Mouse (Mus musculus) liver, embryonic 12.5 days (tissue): ENCODE measurements around the gene Tmem164. TPM values are rescaled to one million over a fixed set of nuclear protein-coding genes. Genes with fewer than 3 reads are reported as not detected.

Source experiments
- ATAC-seq: fragments of 200-750 bp; cut with Nextera tagmentation; 2 replicates; pipeline ENCODE4 v1.8.0; 2017; ENCODE audit warnings: moderate number of reproducible peaks, mild to moderate bottlenecking, moderate library complexity
- H3K27ac ChIP-seq: fragments of 300-500 bp; sonication (generic); 2 replicates; pipeline ENCODE4 v1.5.1; 2016; ENCODE audit warnings: mild to moderate bottlenecking
- H3K27me3 ChIP-seq: fragments of 300-500 bp; sonication (generic); replicated peaks from 2 replicates; pipeline ENCODE4 v1.6.1; 2016; ENCODE audit warnings: mild to moderate bottlenecking, moderate library complexity
- H3K36me3 ChIP-seq: fragments of 300-500 bp; sonication (generic); 2 replicates; pipeline ENCODE4 v1.6.1; 2016; ENCODE audit warnings: mild to moderate bottlenecking, moderate library complexity
- H3K4me1 ChIP-seq: fragments of 300-500 bp; sonication (generic); 2 replicates; pipeline ENCODE4 v1.6.1; 2016
- H3K4me2 ChIP-seq: fragments of 300-500 bp; sonication (generic); 2 replicates; pipeline ENCODE4 v1.6.1; 2016; ENCODE audit warnings: mild to moderate bottlenecking, moderate library complexity
- H3K4me3 ChIP-seq: fragments of 300-500 bp; sonication (generic); 2 replicates; pipeline ENCODE4 v1.5.1; 2016; ENCODE audit warnings: mild to moderate bottlenecking, moderate library complexity
- H3K9ac ChIP-seq: fragments of 300-500 bp; sonication (generic); 2 replicates; pipeline ENCODE4 v1.6.1; 2016; ENCODE audit warnings: mild to moderate bottlenecking, moderate library complexity
- H3K9me3 ChIP-seq: fragments of 300-500 bp; sonication (generic); replicated peaks from 2 replicates; pipeline ENCODE4 v1.6.1; 2016; ENCODE audit warnings: mild to moderate bottlenecking, moderate library complexity
- WGBS: fragments of 180-500 bp; shearing (Covaris S2); methylation state at CpG from one replicate; pipeline ENCODE4 v1.1.7; 2016; ENCODE audit not compliant: insufficient replicate concordance; 5-methylcytosine and 5-hydroxymethylcytosine counted together
- polyA plus RNA-seq: library from polyadenylated mRNA; unstranded; fragments of >200 nt; fragmentation: Nextera tagmentation; extraction: Ambion mirVana; gene quantifications from 2 replicates; pipeline ENCODE4 v1.2.1, GENCODE M21; 2016

Gene Tmem164
- polyA plus RNA-seq, 1 experiment from 2014 or later, result 41.8 TPM

GRCm38 (mm10) chrX:142724203-142724602, 43.0 kb downstream of the Tmem164 start:
- Histone ChIP-seq H3K9ac (no peak overlapping the region), H3K4me2 (no peak overlapping the region), H3K27ac (no peak overlapping the region), H3K27me3 (no peaks in the 10 kb centered on the region), H3K4me1 (peaks cover 44% of the 10 kb centered on the region), H3K36me3 (peaks cover 16% of the 10 kb centered on the region), H3K4me3 (no peak overlapping the region), H3K9me3 (no peaks in the 10 kb centered on the region)
- 56% methylated on average over 2 of the region's 2 CpGs for WGBS
- ATAC-seq, result no peak

DNA sequence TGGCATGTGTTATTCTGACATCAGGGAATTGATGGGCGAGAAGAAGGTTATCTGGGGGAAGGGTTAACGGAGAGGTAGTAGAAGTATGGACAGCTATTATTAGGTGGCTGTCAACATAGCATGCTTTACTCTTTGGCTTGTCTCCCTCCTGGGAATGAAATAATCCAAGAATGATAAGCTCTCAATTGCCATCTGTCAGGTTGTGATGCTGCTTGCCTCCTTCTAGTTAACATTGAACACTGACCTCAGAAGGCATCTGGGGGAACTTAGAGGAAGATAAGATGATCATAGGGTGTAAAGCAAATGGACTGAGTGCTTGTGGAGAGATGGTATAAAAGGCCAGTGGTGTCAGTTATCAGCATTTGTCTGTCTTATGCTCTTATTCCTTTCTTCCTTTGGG, 44.4 kb downstream of the Tmem164 start:
- Histone ChIP-seq H3K36me3 (peaks cover 11% of the 10 kb centered on the region), H3K4me2 (no peak overlapping the region), H3K9ac (no peak overlapping the region), H3K9me3 (no peaks in the 10 kb centered on the region), H3K4me1 (peaks cover 44% of the 10 kb centered on the region), H3K4me3 (no peak overlapping the region), H3K27me3 (no peaks in the 10 kb centered on the region), H3K27ac (no peak overlapping the region)
- ATAC-seq, result no peak
- WGBS, result 45% methylated on average over 2 of the region's 2 CpGs

DNA sequence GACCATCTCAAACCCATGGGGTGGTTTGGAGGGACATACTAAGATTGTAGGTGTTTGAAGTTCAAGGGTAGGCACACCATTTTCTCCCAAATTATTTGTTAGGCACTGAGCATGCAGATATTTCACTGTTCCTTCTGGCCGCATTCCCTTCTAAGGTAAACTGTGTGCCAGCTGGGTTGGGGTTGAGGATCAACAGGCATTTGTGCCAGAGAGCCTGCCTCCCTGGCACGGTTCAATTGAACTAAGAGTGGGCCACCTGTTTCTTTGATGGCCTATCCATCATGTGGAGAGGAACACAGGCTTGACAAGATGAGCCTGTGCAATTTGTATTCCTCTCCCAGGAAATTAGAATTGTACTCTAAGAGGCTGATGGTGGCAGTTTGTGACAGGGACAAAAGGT, 45.1 kb downstream of the Tmem164 start:
- Histone ChIP-seq H3K36me3 (peaks cover 11% of the 10 kb centered on the region), H3K27me3 (no peaks in the 10 kb centered on the region), H3K4me2 (no peak overlapping the region), H3K9me3 (no peaks in the 10 kb centered on the region), H3K27ac (no peak overlapping the region), H3K4me1 (peaks cover 44% of the 10 kb centered on the region), H3K4me3 (no peak overlapping the region), H3K9ac (no peak overlapping the region)
- WGBS, result 81% methylated on average over 2 of the region's 2 CpGs
- ATAC-seq, result no peak

DNA sequence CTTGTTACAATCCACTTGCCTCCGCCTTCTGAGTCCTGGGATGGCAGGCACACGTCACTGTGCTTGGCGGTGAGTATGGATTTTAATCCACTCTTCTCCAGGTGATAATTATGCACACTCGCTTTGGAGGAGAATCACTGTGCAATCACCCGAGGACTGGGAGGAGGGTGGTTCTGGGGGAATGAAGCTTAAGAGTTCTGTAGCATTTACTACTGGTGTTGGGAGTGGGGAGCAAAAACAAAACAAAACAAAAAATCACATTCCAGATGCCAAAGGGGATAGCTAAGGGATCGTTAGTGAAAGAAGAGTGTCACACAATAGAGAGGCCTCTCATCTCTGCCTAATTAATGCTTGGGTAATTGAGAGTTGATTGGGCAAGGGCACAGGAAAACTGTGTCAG, 46.6 kb downstream of the Tmem164 start:
- H3K4me1 ChIP-seq, result peaks cover 37% of the 10 kb centered on the region
- ATAC-seq, result no peak
- peaks cover 11% of the 10 kb centered on the region for H3K36me3 ChIP-seq
- H3K9ac ChIP-seq, result no peak overlapping the region
- H3K9me3 ChIP-seq, result no peaks in the 10 kb centered on the region
- no peaks in the 10 kb centered on the region for H3K27me3 ChIP-seq
- H3K27ac ChIP-seq, result no peak overlapping the region
- no peak overlapping the region for H3K4me2 ChIP-seq
- WGBS, result 85% methylated on average over 6 of the region's 6 CpGs
- H3K4me3 ChIP-seq, result no peak overlapping the region

DNA sequence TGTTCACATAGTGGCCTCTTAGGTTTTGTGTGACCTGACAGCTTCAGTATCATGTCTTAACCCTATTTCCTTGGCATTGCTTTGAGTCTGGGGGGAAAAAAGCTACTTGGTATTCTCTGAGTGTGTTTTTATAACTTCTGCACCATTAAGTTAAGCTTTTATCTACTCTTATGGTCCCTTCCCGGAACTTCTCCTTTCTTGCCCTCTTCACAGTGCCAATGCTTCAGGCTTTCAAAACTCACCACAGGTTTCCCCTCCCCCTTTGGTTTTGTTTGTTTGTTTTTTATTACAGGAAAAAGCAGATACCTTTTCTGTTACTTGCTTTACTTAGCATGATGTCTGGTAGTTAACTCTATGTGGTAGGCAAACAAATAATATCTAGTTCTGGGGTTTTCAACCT, 47.8 kb downstream of the Tmem164 start:
- no peak for ATAC-seq
- Histone ChIP-seq H3K27ac (no peak overlapping the region), H3K4me3 (no peak overlapping the region), H3K4me2 (no peak overlapping the region), H3K4me1 (peaks cover 26% of the 10 kb centered on the region), H3K36me3 (peaks cover 20% of the 10 kb centered on the region), H3K9ac (no peak overlapping the region), H3K27me3 (no peaks in the 10 kb centered on the region), H3K9me3 (no peaks in the 10 kb centered on the region)
- WGBS, result 56% methylated on average over 1 of the region's 1 CpGs

- no peak overlapping the region for H3K27ac ChIP-seq
- no peaks in the 10 kb centered on the region for H3K27me3 ChIP-seq
- no peak overlapping the region for H3K9ac ChIP-seq
- no peak overlapping the region for H3K4me2 ChIP-seq
- no peak overlapping the region for H3K4me3 ChIP-seq
- ATAC-seq, result no peak
- peaks cover 20% of the 10 kb centered on the region for H3K36me3 ChIP-seq
- peaks cover 21% of the 10 kb centered on the region for H3K4me1 ChIP-seq
- no peaks in the 10 kb centered on the region for H3K9me3 ChIP-seq
- 69% methylated on average over 2 of the region's 2 CpGs for WGBS
Measured at GRCm38 (mm10) chrX:142729482-142729881, 48.3 kb downstream of the Tmem164 start.

- Histone ChIP-seq H3K4me1 (no peaks in the 10 kb centered on the region), H3K36me3 (peaks cover 33% of the 10 kb centered on the region; the same call in 1 of the 2 replicates), H3K27me3 (no peaks in the 10 kb centered on the region), H3K27ac (no peak overlapping the region), H3K4me3 (no peak overlapping the region), H3K9me3 (no peaks in the 10 kb centered on the region), H3K4me2 (no peak overlapping the region), H3K9ac (no peak overlapping the region)
- 58% methylated on average over 4 of the region's 4 CpGs for WGBS
- no peak for ATAC-seq
Measured at GRCm38 (mm10) chrX:142737099-142737498, 55.9 kb downstream of the Tmem164 start.

GRCm38 (mm10) chrX:142737719-142738118, 56.5 kb downstream of the Tmem164 start:
- H3K27ac ChIP-seq, result no peak overlapping the region
- ATAC-seq, result no peak
- no peak overlapping the region for H3K4me3 ChIP-seq
- H3K4me1 ChIP-seq, result no peaks in the 10 kb centered on the region
- no peak overlapping the region for H3K9ac ChIP-seq
- peaks cover 33% of the 10 kb centered on the region; the same call in 1 of the 2 replicates for H3K36me3 ChIP-seq
- WGBS, result 65% methylated on average over 6 of the region's 6 CpGs
- no peaks in the 10 kb centered on the region for H3K9me3 ChIP-seq
- no peaks in the 10 kb centered on the region for H3K27me3 ChIP-seq
- H3K4me2 ChIP-seq, result no peak overlapping the region

GRCm38 (mm10) chrX:142747428-142747827, 66.2 kb downstream of the Tmem164 start:
- no peak for ATAC-seq
- no peaks in the 10 kb centered on the region for H3K9me3 ChIP-seq
- H3K4me3 ChIP-seq, result no peak overlapping the region
- H3K9ac ChIP-seq, result no peak overlapping the region
- no peak overlapping the region for H3K4me2 ChIP-seq
- no peaks in the 10 kb centered on the region for H3K4me1 ChIP-seq
- no peaks in the 10 kb centered on the region for H3K27me3 ChIP-seq
- H3K36me3 ChIP-seq, result peaks cover 10% of the 10 kb centered on the region
- H3K27ac ChIP-seq, result no peak overlapping the region

DNA sequence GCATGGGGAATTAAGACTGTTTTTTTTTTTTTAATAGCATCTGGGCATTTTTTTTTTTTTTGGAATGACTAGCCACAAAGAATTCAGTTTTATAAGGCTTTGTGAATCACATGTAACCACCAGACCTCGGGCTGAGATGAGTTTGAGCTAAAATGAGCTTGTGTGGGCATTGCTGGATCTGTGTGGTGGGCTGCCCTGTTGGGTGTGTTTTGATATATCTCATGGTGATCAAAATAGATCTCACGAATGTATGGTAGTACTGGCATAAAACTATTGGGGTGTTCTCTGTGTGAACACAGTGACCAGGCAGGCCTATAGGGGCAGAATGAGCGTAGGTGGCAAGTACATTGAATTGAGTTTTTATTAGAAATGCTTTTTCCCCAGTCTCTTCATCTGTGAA, 67.4 kb downstream of the Tmem164 start:
- H3K4me2 ChIP-seq, result no peak overlapping the region
- ATAC-seq, result no peak
- H3K27ac ChIP-seq, result no peak overlapping the region
- H3K9me3 ChIP-seq, result no peaks in the 10 kb centered on the region
- WGBS, result 71% methylated on average over 3 of the region's 3 CpGs
- no peaks in the 10 kb centered on the region for H3K27me3 ChIP-seq
- H3K36me3 ChIP-seq, result peaks cover 10% of the 10 kb centered on the region
- no peak overlapping the region for H3K9ac ChIP-seq
- no peak overlapping the region for H3K4me3 ChIP-seq
- no peaks in the 10 kb centered on the region for H3K4me1 ChIP-seq

GRCm38 (mm10) chrX:142750775-142751174, 69.6 kb downstream of the Tmem164 start:
- Histone ChIP-seq H3K9me3 (no peaks in the 10 kb centered on the region), H3K27me3 (no peaks in the 10 kb centered on the region), H3K9ac (no peak overlapping the region), H3K36me3 (peaks cover 11% of the 10 kb centered on the region), H3K4me1 (no peaks in the 10 kb centered on the region), H3K27ac (no peak overlapping the region), H3K4me3 (no peak overlapping the region), H3K4me2 (no peak overlapping the region)
- WGBS, result 77% methylated on average over 4 of the region's 4 CpGs
- no peak for ATAC-seq

- Histone ChIP-seq H3K4me1 (no peaks in the 10 kb centered on the region), H3K27ac (no peak overlapping the region), H3K27me3 (no peaks in the 10 kb centered on the region), H3K9ac (no peak overlapping the region), H3K4me2 (no peak overlapping the region), H3K36me3 (peaks cover 32% of the 10 kb centered on the region), H3K9me3 (no peaks in the 10 kb centered on the region), H3K4me3 (no peak overlapping the region)
- ATAC-seq, result no peak
- 83% methylated on average over 6 of the region's 6 CpGs for whole genome bisulfite sequencing
Measured at GRCm38 (mm10) chrX:142755542-142755941, 74.3 kb downstream of the Tmem164 start.

DNA sequence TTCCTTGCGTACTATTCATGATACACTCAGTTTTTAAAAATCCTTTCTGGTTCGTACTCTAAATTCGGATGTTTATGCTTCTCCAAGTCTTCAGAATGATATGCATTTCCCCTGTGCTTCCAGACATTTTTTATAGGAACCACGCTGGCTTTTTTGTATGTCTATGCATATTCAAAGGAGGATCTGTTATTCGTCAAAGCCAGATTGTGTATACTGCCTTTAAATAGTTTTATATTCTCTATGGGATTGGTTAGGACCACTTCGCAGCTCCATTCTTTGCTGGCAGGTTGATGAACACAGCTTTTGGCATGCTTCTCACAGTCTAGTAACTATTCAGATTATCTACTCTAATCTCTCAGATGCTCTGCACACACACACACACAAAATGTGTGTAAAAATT, 79.2 kb downstream of the Tmem164 start:
- Histone ChIP-seq H3K4me2 (no peak overlapping the region), H3K4me1 (no peaks in the 10 kb centered on the region), H3K9ac (no peak overlapping the region), H3K27me3 (no peaks in the 10 kb centered on the region), H3K27ac (no peak overlapping the region), H3K9me3 (no peaks in the 10 kb centered on the region), H3K4me3 (no peak overlapping the region), H3K36me3 (peaks cover 28% of the 10 kb centered on the region)
- 85% methylated on average over 6 of the region's 6 CpGs for WGBS
- ATAC-seq, result no peak
